13 mouse cellular contexts compared by ENCODE assay signal in the genomic region with DNA sequence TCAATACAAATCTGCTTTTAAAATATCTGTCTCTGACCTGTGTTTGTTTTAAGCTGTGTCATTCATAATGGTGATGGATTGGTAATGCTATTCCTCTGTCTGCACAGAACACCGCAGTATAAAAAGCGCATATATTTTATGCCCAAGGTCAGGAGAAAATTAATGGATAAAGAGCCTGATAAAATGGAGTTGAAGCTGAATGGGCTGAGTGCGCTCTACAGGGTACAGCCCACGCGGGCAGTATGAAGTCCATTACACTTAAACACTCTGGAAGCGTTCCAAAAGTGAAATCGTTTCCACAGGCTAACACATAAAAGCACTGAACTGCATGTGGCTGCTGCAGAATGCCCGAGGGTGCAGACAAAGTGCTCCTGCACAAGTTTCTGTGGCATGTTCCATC.
DNase-seq lines count a peak whose midpoint lies in the region; ATAC-seq and TF ChIP-seq lines count a peak whose summit lies in the region.
"Had no signal": no experiment of that assay in that cellular context is flagged by ENCODE, and none has a peak within 500 bp of the region (broad histone marks: within the 10 kb centered on the region; RNA-seq: fewer than 3 reads in every experiment).

No protein-coding gene starts in this region.

- H3K9ac ChIP-seq in lung, embryonic 14.5 days = no peak overlapping the region
- H3K9ac ChIP-seq in neural tube, embryonic 13.5 days = no peak overlapping the region
- H3K9ac ChIP-seq: midbrain, embryonic 12.5 days had no signal

- H3K4me3 ChIP-seq in lung, embryonic 14.5 days (ENCODE audit: low read depth, low read length) = no peak overlapping the region
- no peak overlapping the region for H3K4me3 ChIP-seq in lung, adult 2 months (replicated peaks; ENCODE audit: extremely low read depth, low read depth, low read length)
- H3K4me3 ChIP-seq in neural tube, embryonic 13.5 days = no peak overlapping the region
- H3K4me3 ChIP-seq: midbrain, embryonic 12.5 days had no signal

- no peaks in the 10 kb centered on the region for H3K4me1 ChIP-seq in lung, embryonic 14.5 days (ENCODE audit: insufficient read depth)
- no peaks in the 10 kb centered on the region for H3K4me1 ChIP-seq in lung, adult 2 months (ENCODE audit: control insufficient read depth, insufficient read depth, low read length)
- peaks cover 16% of the 10 kb centered on the region for H3K4me1 ChIP-seq in neural tube, embryonic 13.5 days (replicated peaks)

- no peak for ATAC-seq in lung, embryonic 14.5 days (ENCODE audit: insufficient read depth)
- ATAC-seq in neural tube, embryonic 13.5 days (ENCODE audit: low read depth) = peak; percentile 75; the same call in 1 of the 2 replicates

- TF ChIP-seq CTCF in lung, embryonic 14.5 days (IDR thresholded peaks at IDR 0.05; ENCODE audit: low read depth) = no peak
- TF ChIP-seq CTCF in lung, adult 2 months (IDR thresholded peaks at IDR 0.05; ENCODE audit: insufficient read depth, low read length) = no peak

- TF ChIP-seq POLR2A in lung, adult 2 months (IDR thresholded peaks at IDR 0.05; ENCODE audit: borderline replicate concordance, extremely low read depth, low read depth, low read length) = no peak

- no peaks in the 10 kb centered on the region for H3K27me3 ChIP-seq in lung, embryonic 14.5 days (ENCODE audit: insufficient read depth, low read length)
- H3K27me3 ChIP-seq in neural tube, embryonic 13.5 days = no peaks in the 10 kb centered on the region
- H3K27me3 ChIP-seq: midbrain, embryonic 12.5 days had no signal

- WGBS in lung, embryonic 14.5 days = 45% methylated on average over 8 of the region's 8 CpGs
- WGBS in lung, adult 2 months = 65% methylated on average over 8 of the region's 8 CpGs
- 23% methylated on average over 8 of the region's 8 CpGs for WGBS in neural tube, embryonic 13.5 days

- no peak overlapping the region for H3K27ac ChIP-seq in lung, embryonic 14.5 days (ENCODE audit: low read depth)
- H3K27ac ChIP-seq in neural tube, embryonic 13.5 days (replicated peaks) = no peak overlapping the region; the same call in 1 of the 2 replicates
- H3K27ac ChIP-seq: midbrain, embryonic 12.5 days had no signal

- H3K36me3 ChIP-seq in lung, embryonic 14.5 days (ENCODE audit: insufficient read depth) = no peaks in the 10 kb centered on the region
- H3K36me3 ChIP-seq in neural tube, embryonic 13.5 days = no peaks in the 10 kb centered on the region
- H3K36me3 ChIP-seq: midbrain, embryonic 12.5 days had no signal

- H3K9me3 ChIP-seq in lung, embryonic 14.5 days (ENCODE audit: low read depth, low read length) = no peaks in the 10 kb centered on the region
- H3K9me3 ChIP-seq in neural tube, embryonic 13.5 days = no peaks in the 10 kb centered on the region
- H3K9me3 ChIP-seq: midbrain, embryonic 12.5 days had no signal

- peak; percentile 12 to 25 for DNase-seq in cerebellum, postnatal 36 days
- no peak for DNase-seq in cerebellum, adult 11-12 months
- DNase-seq in lung, embryonic 14.5 days = peak; percentile 47
- no peak for DNase-seq in lung, adult 2 months
- DNase-seq in kidney, postnatal 14 days = peak; percentile 10
- no peak for DNase-seq in spleen, postnatal 36 days (ENCODE audit: low spot score in 2 of 2)
- no peak for DNase-seq in layer of hippocampus, postnatal 36 days
- DNase-seq: adrenal gland, adult 8-10 months; B cell, adult 2 months; cerebellum, adult 9-10 months; lung, adult 18-20 months had no signal

- no peak overlapping the region for H3K4me2 ChIP-seq in lung, embryonic 14.5 days
- H3K4me2 ChIP-seq in neural tube, embryonic 13.5 days = no peak overlapping the region
- H3K4me2 ChIP-seq: midbrain, embryonic 12.5 days had no signal

Comparison
In these comparisons a context has a peak if more than half of its experiments do, and no peak if none do; other contexts are left out.
1. DNase-seq: peak in cerebellum, postnatal 36 days (2 of 2), lung, embryonic 14.5 days (single experiment) and kidney, postnatal 14 days (single experiment); none in cerebellum, adult 11-12 months (single experiment), lung, adult 2 months (single experiment), spleen, postnatal 36 days (0 of 2) and layer of hippocampus, postnatal 36 days (0 of 2).